Mouse (Mus musculus): ENCODE data around the gene Vmn2r38.
"Not testable (repeated sequence)": the region's sequence is repeated elsewhere in the genome, so short reads cannot be mapped to it uniquely, and the experiment has no call there.

Gene Vmn2r38

DNA sequence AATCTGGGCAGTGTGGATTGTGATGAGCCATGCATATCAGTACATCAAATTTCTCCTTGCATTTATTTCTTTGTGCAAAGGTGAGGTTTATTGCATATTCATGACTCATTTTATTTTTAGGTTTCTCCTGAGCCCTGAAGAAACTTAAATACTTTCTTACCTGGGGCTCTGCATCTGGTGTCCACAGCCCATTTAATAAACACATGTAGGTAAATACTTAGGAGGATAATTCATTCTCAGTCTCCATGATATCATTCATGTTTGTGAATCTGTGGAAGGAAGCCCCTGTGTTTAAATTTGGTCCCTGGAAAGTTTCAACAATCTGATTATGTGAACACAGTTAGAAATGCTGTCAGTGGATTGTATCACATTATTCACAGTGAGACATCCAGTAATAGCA, at the start of gene Vmn2r38:
Gene Vmn2r38 (minus strand): TSS at position 101 of the 400 bp plus-strand sequence.
- not testable (repeated sequence) for DNase-seq (ENCODE audit: low spot score)

DNA sequence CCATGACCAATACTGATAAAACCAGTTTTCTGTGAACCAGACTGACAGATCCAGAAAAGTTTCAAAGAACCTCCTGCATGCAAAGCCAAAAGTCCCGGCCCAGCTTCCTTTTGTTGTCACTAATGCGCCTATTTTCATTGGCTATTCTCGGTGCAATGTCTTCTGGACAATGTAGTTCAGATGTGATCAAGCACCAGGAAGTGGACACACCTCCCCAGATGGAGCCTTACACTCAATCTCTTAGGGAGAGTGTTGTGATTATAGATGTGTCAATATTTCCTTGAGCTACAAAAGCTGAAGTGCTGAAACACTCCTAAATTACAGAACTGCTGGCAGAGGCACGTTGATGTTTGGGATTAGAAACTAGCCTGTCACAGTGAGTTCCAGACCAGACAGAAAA, 32.3 kb downstream of the Vmn2r38 start:
- DNase-seq (ENCODE audit: low spot score) = not testable (repeated sequence)

DNA sequence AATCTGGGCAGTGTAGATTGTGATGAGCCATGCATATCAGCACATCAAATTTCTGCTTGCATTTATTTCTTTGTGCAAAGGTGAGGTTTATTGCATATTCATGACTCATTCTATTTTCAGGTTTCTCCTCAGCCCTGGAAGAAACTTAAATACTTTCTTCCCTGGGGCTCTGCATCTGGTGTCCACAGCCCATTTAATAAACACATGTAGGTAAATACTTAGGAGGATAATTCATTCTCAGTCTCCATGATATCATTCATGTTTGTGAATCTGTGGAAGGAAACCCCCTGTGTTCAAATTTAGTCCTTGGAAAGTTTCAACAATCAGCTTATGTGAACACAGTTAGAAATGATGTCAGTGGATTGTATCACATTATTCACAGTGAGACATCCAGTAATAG, 67.0 kb downstream of the Vmn2r38 start, which contains the start of gene Vmn2r39:
Gene Vmn2r39 (minus strand): TSS at position 101 of the 400 bp plus-strand sequence.
- DNase-seq (ENCODE audit: low spot score) = not testable (repeated sequence)
